Mouse (Mus musculus): ENCODE measurements around the gene Ganc. TPM values are rescaled to one million over a fixed set of nuclear protein-coding genes. Genes with fewer than 3 reads are reported as not detected.

Gene Ganc
- polyA plus RNA-seq, 1 experiment from 2014 or later: 10.1 TPM

Other genes with a start within 250 kb of the Ganc start
- 17.2 and 21.8 TPM in 2 replicates for gene Ehd4, start 249.3 kb upstream of the Ganc start, polyA plus RNA-seq (2016; fragmentation: Nextera tagmentation; extraction: Ambion mirVana)
- 0.14 and 0.35 TPM in 2 replicates for gene Pla2g4e, start 158.6 kb upstream of the Ganc start, polyA plus RNA-seq (2016; fragmentation: Nextera tagmentation; extraction: Ambion mirVana)
- gene Pla2g4d, start 114.7 kb upstream of the Ganc start, polyA plus RNA-seq (2016; fragmentation: Nextera tagmentation; extraction: Ambion mirVana): not detected in 2 replicates
- 0.09 TPM in 1 of 2 replicates, not detected in the other for gene Pla2g4f, start 89.7 kb upstream of the Ganc start, polyA plus RNA-seq (2016; fragmentation: Nextera tagmentation; extraction: Ambion mirVana)
- gene Vps39, start 50.8 kb upstream of the Ganc start, polyA plus RNA-seq (2016; fragmentation: Nextera tagmentation; extraction: Ambion mirVana): 44.0 and 46.6 TPM in 2 replicates
- 7.3 and 8.2 TPM in 2 replicates for gene Tmem87a, start 217 bp downstream of the Ganc start, polyA plus RNA-seq (2016; fragmentation: Nextera tagmentation; extraction: Ambion mirVana)
- 1.3 and 2.0 TPM in 2 replicates for gene Capn3, start 52.1 kb downstream of the Ganc start, polyA plus RNA-seq (2016; fragmentation: Nextera tagmentation; extraction: Ambion mirVana)
- gene Zfp106, start 159.9 kb downstream of the Ganc start, polyA plus RNA-seq (2016; fragmentation: Nextera tagmentation; extraction: Ambion mirVana): 58.3 and 62.4 TPM in 2 replicates
- gene Snap23, start 163.8 kb downstream of the Ganc start, polyA plus RNA-seq (2016; fragmentation: Nextera tagmentation; extraction: Ambion mirVana): 39.5 and 40.7 TPM in 2 replicates
- 31.3 and 32.2 TPM in 2 replicates for gene Haus2, start 205.5 kb downstream of the Ganc start, polyA plus RNA-seq (2016; fragmentation: Nextera tagmentation; extraction: Ambion mirVana)
- 35.6 and 38.6 TPM in 2 replicates for gene Lrrc57, start 205.6 kb downstream of the Ganc start, polyA plus RNA-seq (2016; fragmentation: Nextera tagmentation; extraction: Ambion mirVana)
- 6.0 and 6.3 TPM in 2 replicates for gene Stard9, start 225.2 kb downstream of the Ganc start, polyA plus RNA-seq (2016; fragmentation: Nextera tagmentation; extraction: Ambion mirVana)

All from hindbrain, embryonic 12.5 days (tissue).